Mouse (Mus musculus) limb, embryonic 13.5 days (tissue): ENCODE measurements at regions not wholly inside any gene's neighbourhood (a gene's known extent, or its start where the extent isn't known, plus 50 kb on each side); places are given as distances from the start of the nearest gene placed in this dataset.

Experiments
- ATAC-seq: fragments of 200-750 bp; cut with Nextera tagmentation; 2 replicates; pipeline ENCODE4 v1.8.0; 2017; ENCODE audit warnings: low read depth, moderate number of reproducible peaks, moderate TSS enrichment; ENCODE audit not compliant: low FRiP score
- H3K27ac ChIP-seq: fragments of 300-500 bp; sonication (generic); 2 replicates; pipeline ENCODE4 v1.5.1; 2015; ENCODE audit warnings: inconsistent platforms, mild to moderate bottlenecking, moderate library complexity
- H3K27me3 ChIP-seq: fragments of 300-500 bp; sonication (generic); 2 replicates; pipeline ENCODE4 v1.6.1; 2015; ENCODE audit warnings: mild to moderate bottlenecking, inconsistent platforms
- H3K36me3 ChIP-seq: fragments of 300-500 bp; sonication (generic); 2 replicates; pipeline ENCODE4 v1.6.1; 2015; ENCODE audit warnings: inconsistent platforms, mild to moderate bottlenecking, moderate library complexity
- H3K4me1 ChIP-seq: fragments of 300-500 bp; sonication (generic); 2 replicates; pipeline ENCODE4 v1.6.1; 2015; ENCODE audit warnings: inconsistent platforms
- H3K4me2 ChIP-seq: fragments of 300-500 bp; sonication (generic); replicated peaks from 2 replicates; pipeline ENCODE4 v1.6.1; 2015; ENCODE audit warnings: inconsistent platforms, mild to moderate bottlenecking, moderate library complexity
- H3K4me3 ChIP-seq: fragments of 300-500 bp; sonication (generic); 2 replicates; pipeline ENCODE4 v1.5.1; 2015; ENCODE audit warnings: moderate library complexity, mild to moderate bottlenecking, inconsistent platforms
- H3K9ac ChIP-seq: fragments of 300-500 bp; sonication (generic); 2 replicates; pipeline ENCODE4 v1.6.1; 2015; ENCODE audit warnings: mild to moderate bottlenecking, inconsistent platforms
- H3K9me3 ChIP-seq: fragments of 300-500 bp; sonication (generic); 2 replicates; pipeline ENCODE4 v1.6.1; 2016; ENCODE audit warnings: inconsistent platforms
- WGBS: fragments of 180-500 bp; shearing (Covaris S2); methylation state at CpG from one replicate; pipeline ENCODE4 v1.1.7; 2015; 5-methylcytosine and 5-hydroxymethylcytosine counted together

- Histone ChIP-seq H3K4me3 (no peak overlapping the region), H3K4me1 (no peaks in the 10 kb centered on the region), H3K27me3 (no peaks in the 10 kb centered on the region), H3K9ac (no peak overlapping the region), H3K27ac (no peak overlapping the region), H3K36me3 (no peaks in the 10 kb centered on the region), H3K4me2 (no peak overlapping the region), H3K9me3 (no peaks in the 10 kb centered on the region)
- ATAC-seq: no peak
- 90% methylated on average over 2 of the region's 2 CpGs for WGBS
Observed at GRCm38 (mm10) chr13:34576392-34576791, 76.9 kb downstream of the Pxdc1 start.

GRCm38 (mm10) chr13:34575997-34576314 lies 77.3 kb downstream of the Pxdc1 start:
- H3K27me3 ChIP-seq: no peaks in the 10 kb centered on the region
- H3K4me2 ChIP-seq: no peak overlapping the region
- 67% methylated on average over 1 of the region's 1 CpGs for WGBS
- no peak overlapping the region for H3K27ac ChIP-seq
- no peak for ATAC-seq
- H3K9me3 ChIP-seq: no peaks in the 10 kb centered on the region
- H3K36me3 ChIP-seq: no peaks in the 10 kb centered on the region
- no peak overlapping the region for H3K9ac ChIP-seq
- no peak overlapping the region for H3K4me3 ChIP-seq
- no peaks in the 10 kb centered on the region for H3K4me1 ChIP-seq

DNA sequence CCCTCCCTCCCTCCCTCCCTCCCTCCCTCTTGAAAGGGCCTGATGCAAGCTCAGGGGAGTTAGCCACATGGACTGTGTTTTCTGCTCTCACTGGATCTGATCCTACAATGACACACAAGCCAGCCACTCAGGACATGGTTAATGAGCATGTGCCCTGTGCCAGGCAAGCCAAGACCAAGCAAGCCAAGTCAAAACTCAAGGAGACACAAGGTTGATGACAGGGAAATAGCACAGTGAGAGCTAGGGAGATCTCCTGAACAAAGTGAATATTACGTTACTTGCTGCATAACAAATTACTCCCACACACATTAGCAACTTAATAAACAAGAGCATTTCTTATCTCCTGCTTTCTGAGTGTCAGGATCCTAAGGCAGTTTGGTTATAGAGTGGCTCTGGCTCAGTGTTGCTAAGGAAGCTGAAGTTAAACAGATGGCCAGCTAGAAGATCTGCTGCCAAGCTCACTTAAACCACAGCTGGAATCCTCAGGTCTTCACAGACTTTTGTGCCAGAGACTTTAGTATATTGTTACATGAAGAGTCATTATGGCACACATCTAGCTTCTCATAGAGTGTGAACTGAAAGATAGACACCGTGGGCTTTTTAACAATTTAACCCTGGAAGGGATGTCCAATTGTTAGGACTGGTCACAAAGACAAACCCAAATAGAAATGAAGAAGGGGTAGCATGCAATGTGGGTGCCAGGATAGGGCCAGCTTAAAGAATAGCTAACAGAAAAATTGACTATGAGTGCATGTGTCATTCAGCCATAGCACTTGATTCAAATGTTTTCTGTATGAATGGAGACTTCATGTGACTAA lies 77.9 kb downstream of the Pxdc1 start:
- no peaks in the 10 kb centered on the region for H3K4me1 ChIP-seq
- no peaks in the 10 kb centered on the region for H3K36me3 ChIP-seq
- WGBS: 78% methylated on average over 2 of the region's 2 CpGs
- no peaks in the 10 kb centered on the region for H3K27me3 ChIP-seq
- no peak overlapping the region for H3K4me2 ChIP-seq
- H3K9ac ChIP-seq: no peak overlapping the region
- ATAC-seq: no peak
- H3K4me3 ChIP-seq: no peak overlapping the region
- no peak overlapping the region for H3K27ac ChIP-seq
- no peaks in the 10 kb centered on the region for H3K9me3 ChIP-seq

GRCm38 (mm10) chr13:34569312-34569711 lies 84.0 kb downstream of the Pxdc1 start:
- H3K4me3 ChIP-seq: no peak overlapping the region
- H3K4me1 ChIP-seq: no peaks in the 10 kb centered on the region
- no peaks in the 10 kb centered on the region for H3K9me3 ChIP-seq
- 42% methylated on average over 2 of the region's 2 CpGs for WGBS
- no peak overlapping the region for H3K27ac ChIP-seq
- H3K4me2 ChIP-seq: no peak overlapping the region
- H3K9ac ChIP-seq: no peak overlapping the region
- peak; percentile 57; the same call in 1 of the 2 replicates for ATAC-seq
- no peaks in the 10 kb centered on the region for H3K27me3 ChIP-seq
- no peaks in the 10 kb centered on the region for H3K36me3 ChIP-seq

GRCm38 (mm10) chr13:34566687-34567086 lies 86.6 kb downstream of the Pxdc1 start:
- WGBS: 80% methylated on average over 1 of the region's 1 CpGs
- no peaks in the 10 kb centered on the region for H3K4me1 ChIP-seq
- no peak overlapping the region for H3K27ac ChIP-seq
- H3K9ac ChIP-seq: no peak overlapping the region
- H3K4me2 ChIP-seq: no peak overlapping the region
- H3K36me3 ChIP-seq: no peaks in the 10 kb centered on the region
- H3K4me3 ChIP-seq: no peak overlapping the region
- H3K27me3 ChIP-seq: no peaks in the 10 kb centered on the region
- no peak for ATAC-seq
- no peaks in the 10 kb centered on the region for H3K9me3 ChIP-seq

DNA sequence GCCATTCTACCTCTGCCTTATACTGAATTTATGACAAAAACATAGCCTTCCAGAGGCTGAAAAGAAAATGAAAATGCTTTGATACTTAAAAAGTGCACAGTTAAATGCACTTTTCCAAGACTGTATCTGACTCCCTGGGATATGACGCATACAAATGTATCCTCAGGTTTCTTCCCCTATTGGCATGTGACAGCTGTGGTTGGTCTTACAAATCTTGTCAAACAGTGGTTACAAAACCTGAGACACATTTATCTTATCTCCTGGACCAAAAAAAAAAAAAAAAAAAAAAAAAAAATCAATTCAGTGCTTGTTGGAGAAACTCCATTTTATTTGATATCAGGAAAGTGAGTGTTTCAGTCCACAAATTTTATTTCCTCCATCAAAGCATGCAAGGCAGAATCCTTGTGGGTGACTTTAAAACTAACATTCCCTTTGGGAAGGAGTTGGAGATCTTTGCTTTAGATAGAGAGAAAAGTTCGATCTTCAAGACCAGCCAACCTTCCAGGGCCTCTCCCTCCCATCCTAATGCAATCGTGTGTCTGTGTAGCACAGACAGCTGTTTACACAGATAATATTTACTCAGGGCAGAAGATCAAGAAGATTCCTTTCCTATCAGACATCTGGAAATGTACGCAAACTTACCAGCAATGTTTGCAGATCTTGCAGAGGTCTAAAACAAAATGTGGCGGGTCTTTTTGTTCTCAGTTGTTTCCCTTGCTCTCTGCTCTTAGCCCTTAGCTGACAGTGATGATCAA lies 103.0 kb downstream of the Pxdc1 start:
- no peaks in the 10 kb centered on the region for H3K4me1 ChIP-seq
- no peak overlapping the region for H3K9ac ChIP-seq
- no peak for ATAC-seq
- no peak overlapping the region for H3K4me3 ChIP-seq
- no peaks in the 10 kb centered on the region for H3K9me3 ChIP-seq
- H3K4me2 ChIP-seq: no peak overlapping the region
- H3K36me3 ChIP-seq: no peaks in the 10 kb centered on the region
- H3K27me3 ChIP-seq: no peaks in the 10 kb centered on the region
- H3K27ac ChIP-seq: no peak overlapping the region
- WGBS: 69% methylated on average over 5 of the region's 5 CpGs

DNA sequence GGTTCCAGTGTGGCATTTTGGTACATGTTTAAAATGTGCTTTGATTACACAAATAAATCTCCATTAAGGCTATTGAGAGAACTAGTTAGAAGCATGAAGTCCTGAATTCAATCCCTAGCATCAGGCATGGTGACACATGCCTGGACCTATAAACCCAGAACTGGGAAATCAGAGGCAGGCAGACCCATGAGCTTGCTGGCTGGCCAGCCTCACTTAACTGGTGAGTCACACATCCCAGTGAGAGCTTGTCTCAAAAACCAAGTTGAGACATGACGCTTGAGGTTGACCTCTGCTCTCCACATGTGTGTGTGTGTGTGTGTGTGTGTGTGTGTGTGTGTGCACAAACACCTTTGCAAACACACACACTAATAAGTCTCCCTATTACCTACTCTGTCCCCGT lies 112.6 kb downstream of the Pxdc1 start:
- ATAC-seq: no peak
- Histone ChIP-seq H3K4me3 (no peak overlapping the region), H3K9me3 (no peaks in the 10 kb centered on the region), H3K9ac (no peak overlapping the region), H3K36me3 (no peaks in the 10 kb centered on the region), H3K4me2 (no peak overlapping the region), H3K4me1 (no peaks in the 10 kb centered on the region), H3K27ac (no peak overlapping the region), H3K27me3 (no peaks in the 10 kb centered on the region)
- WGBS: 90% methylated on average over 2 of the region's 2 CpGs

DNA sequence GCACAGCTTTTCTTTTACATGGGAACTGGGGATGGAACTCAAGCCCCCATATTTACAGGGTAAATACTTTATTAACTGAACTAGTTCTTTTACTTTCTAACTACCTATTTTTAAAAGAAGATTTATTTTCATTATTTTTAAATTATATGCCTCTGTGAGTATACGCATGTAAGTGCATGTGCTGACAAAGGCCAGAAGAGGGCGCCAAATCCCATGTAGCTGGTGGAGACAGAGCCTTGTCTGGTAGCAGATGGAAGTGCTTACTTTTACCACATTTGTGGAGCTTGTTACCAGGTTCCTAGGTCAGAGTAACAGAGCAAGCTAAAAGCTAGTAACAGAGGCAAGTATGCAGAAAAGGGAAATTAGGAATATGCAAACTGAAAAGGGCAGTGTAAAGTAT lies 119.4 kb downstream of the Pxdc1 start:
- H3K4me2 ChIP-seq: no peak overlapping the region
- no peak overlapping the region for H3K27ac ChIP-seq
- no peak overlapping the region for H3K4me3 ChIP-seq
- H3K9ac ChIP-seq: no peak overlapping the region
- H3K27me3 ChIP-seq: no peaks in the 10 kb centered on the region
- no peak for ATAC-seq
- no peaks in the 10 kb centered on the region for H3K36me3 ChIP-seq
- WGBS: 72% methylated on average over 2 of the region's 2 CpGs
- H3K4me1 ChIP-seq: no peaks in the 10 kb centered on the region
- H3K9me3 ChIP-seq: no peaks in the 10 kb centered on the region

GRCm38 (mm10) chr13:34511332-34511731 lies 142.0 kb downstream of the Pxdc1 start:
- no peak for ATAC-seq
- Histone ChIP-seq H3K9ac (no peak overlapping the region), H3K27ac (no peak overlapping the region), H3K4me1 (no peaks in the 10 kb centered on the region), H3K9me3 (no peaks in the 10 kb centered on the region), H3K36me3 (no peaks in the 10 kb centered on the region), H3K4me2 (no peak overlapping the region), H3K4me3 (no peak overlapping the region), H3K27me3 (no peaks in the 10 kb centered on the region)
- 83% methylated on average over 3 of the region's 3 CpGs for WGBS

DNA sequence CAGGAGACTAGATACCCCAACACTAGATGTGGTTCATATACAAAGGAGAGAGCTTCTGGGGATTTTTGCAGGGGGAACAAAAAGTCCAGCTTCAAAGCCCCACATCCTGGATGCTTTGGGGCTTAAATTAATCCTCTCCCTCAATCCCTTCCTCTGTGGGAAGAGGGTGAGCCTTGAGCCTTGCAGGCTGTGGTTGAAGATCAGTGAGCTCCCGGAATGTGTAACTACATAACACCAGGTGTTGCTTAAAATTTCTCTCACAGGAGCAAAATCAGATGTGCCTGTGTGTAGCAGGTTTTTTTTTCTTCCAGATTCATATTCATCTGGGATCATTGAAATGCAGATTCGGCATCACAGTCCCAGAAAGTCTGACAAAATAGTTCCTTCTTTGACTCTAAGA lies 146.1 kb downstream of the Pxdc1 start:
- H3K36me3 ChIP-seq: no peaks in the 10 kb centered on the region
- WGBS: 62% methylated on average over 2 of the region's 2 CpGs
- no peak for ATAC-seq

DNA sequence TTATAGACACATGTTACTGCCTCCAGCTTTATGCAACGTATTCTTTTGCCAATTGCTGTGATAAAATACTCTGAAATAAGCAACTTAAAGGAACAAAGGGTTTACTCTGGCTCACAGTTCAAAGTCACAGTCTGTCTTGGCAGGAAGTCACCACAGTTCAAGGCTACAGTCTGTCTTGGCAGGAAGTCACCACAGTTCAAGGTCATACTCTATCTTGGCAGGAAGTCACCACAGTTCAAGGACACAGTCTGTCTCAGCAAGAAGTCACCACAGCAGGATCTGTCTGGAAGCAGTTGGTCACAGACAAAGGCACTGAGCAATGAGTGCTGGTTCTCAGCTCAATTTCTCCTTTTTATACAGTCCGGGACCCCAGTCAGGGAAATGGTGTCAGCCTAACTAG lies 147.4 kb downstream of the Pxdc1 start:
- no peak overlapping the region for H3K4me3 ChIP-seq
- no peaks in the 10 kb centered on the region for H3K27me3 ChIP-seq
- H3K9ac ChIP-seq: no peak overlapping the region
- no peaks in the 10 kb centered on the region for H3K9me3 ChIP-seq
- 82% methylated on average over 2 of the region's 2 CpGs for WGBS
- H3K4me1 ChIP-seq: no peaks in the 10 kb centered on the region
- no peaks in the 10 kb centered on the region for H3K36me3 ChIP-seq
- H3K4me2 ChIP-seq: no peak overlapping the region
- no peak overlapping the region for H3K27ac ChIP-seq
- no peak for ATAC-seq

More for the DNA sequence above, 146.1 kb downstream of the Pxdc1 start:
- H3K27me3 ChIP-seq: no peaks in the 10 kb centered on the region
- H3K9ac ChIP-seq: no peak overlapping the region
- no peak overlapping the region for H3K4me2 ChIP-seq
- no peak overlapping the region for H3K27ac ChIP-seq
- no peaks in the 10 kb centered on the region for H3K4me1 ChIP-seq
- H3K4me3 ChIP-seq: no peak overlapping the region
- H3K9me3 ChIP-seq: no peaks in the 10 kb centered on the region

DNA sequence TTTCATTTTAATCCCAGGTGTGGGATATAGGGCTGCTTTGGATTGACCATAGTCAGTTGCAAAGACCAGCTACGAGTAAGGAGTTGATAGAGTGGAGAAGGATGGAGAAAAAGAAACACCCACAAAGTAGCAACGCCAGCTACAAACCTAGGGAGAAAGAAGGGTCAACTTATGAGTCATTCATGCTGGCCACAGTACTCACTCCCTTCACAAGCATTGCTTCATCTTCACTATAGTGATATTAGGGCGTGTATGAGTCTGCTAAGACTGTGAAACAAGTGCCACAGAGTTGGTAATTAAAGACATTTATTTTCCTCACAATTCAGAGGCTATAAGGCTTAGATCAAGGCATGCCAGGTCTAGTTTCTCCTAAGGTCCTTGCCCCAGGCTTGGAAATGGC lies 148.4 kb downstream of the Pxdc1 start:
- H3K36me3 ChIP-seq: no peaks in the 10 kb centered on the region
- no peak overlapping the region for H3K4me3 ChIP-seq
- H3K9me3 ChIP-seq: no peaks in the 10 kb centered on the region
- no peak overlapping the region for H3K4me2 ChIP-seq
- H3K27ac ChIP-seq: no peak overlapping the region
- H3K4me1 ChIP-seq: no peaks in the 10 kb centered on the region
- no peaks in the 10 kb centered on the region for H3K27me3 ChIP-seq
- whole genome bisulfite sequencing: 86% methylated on average over 3 of the region's 3 CpGs
- ATAC-seq: no peak
- no peak overlapping the region for H3K9ac ChIP-seq

DNA sequence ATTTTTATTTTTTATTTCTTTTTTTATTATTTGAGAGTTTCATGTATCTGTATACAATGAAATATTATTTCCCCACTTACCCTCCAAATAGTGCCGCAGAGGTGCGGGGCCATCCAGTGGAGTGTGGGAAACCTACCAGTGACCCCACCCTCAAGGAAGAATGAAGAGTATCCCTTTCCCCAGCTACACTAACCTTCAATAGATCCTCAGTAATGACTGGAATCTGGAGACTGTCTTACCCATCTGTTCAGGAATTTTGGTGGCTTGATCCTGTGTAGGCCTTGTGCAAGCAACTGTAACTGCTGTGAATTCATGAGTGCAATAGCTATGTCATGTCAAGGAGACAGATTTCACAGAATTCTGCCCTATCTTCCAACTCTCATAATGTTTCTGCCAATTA lies 153.9 kb upstream of the Slc22a23 start:
- ATAC-seq: no peak

More for the DNA sequence above, 153.9 kb upstream of the Slc22a23 start:
- H3K27ac ChIP-seq: no peak overlapping the region
- H3K36me3 ChIP-seq: no peaks in the 10 kb centered on the region
- no peak overlapping the region for H3K9ac ChIP-seq
- no peak overlapping the region for H3K4me3 ChIP-seq
- H3K4me2 ChIP-seq: no peak overlapping the region
- no peaks in the 10 kb centered on the region for H3K4me1 ChIP-seq
- 93% methylated on average over 2 of the region's 2 CpGs for WGBS
- H3K9me3 ChIP-seq: no peaks in the 10 kb centered on the region
- H3K27me3 ChIP-seq: no peaks in the 10 kb centered on the region
